Mouse (Mus musculus): ENCODE data around the gene Syt2.

DNA sequence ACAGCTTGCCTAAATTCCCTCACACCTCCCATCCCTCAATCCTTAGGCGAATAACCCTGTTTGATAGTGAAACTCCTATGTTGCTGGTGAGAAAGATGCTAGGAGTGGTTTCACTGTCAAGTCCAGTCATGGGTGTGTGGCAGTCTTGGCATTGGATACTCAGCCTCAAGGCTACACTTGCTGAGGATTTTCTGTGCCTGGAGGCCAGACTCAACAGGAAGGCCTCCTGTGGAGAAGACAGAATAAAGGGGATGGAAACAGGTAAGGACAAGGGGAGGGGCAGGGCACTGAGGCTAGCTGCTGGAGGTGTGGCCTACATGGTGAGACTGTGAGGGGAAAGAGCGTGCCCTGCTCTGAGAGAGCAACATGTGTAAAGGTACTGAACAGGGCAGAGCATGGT, 60.1 kb downstream of the Syt2 start:
- no peak for TF ChIP-seq POLR2A (IDR thresholded peaks at IDR 0.05; ENCODE audit: borderline replicate concordance, control insufficient read depth, low read depth, low read length)
- no peak for TF ChIP-seq CTCF (IDR thresholded peaks at IDR 0.05; ENCODE audit: control insufficient read depth, insufficient read depth, low read length)

Measured in bone marrow, adult 2 months (tissue).